Mouse (Mus musculus) cortical plate, adult 2 months (tissue): Measurements from ENCODE around the gene Gm5089.

Experiments
- CTCF ChIP-seq: fragments of 200-500 bp; IDR thresholded peaks from 2 replicates; pipeline ENCODE4 v1.5.1; 2011; ENCODE audit warnings: mild to moderate bottlenecking, control low read depth, low read length; ENCODE audit not compliant: insufficient read depth; ENCODE audit errors: extremely low read depth
- POLR2A ChIP-seq: fragments of 200-500 bp; IDR thresholded peaks from 2 replicates; pipeline ENCODE4 v1.6.1; 2011; ENCODE audit warnings: mild to moderate bottlenecking, low read length, control low read depth; ENCODE audit not compliant: insufficient read depth; ENCODE audit errors: extremely low read depth

DNA sequence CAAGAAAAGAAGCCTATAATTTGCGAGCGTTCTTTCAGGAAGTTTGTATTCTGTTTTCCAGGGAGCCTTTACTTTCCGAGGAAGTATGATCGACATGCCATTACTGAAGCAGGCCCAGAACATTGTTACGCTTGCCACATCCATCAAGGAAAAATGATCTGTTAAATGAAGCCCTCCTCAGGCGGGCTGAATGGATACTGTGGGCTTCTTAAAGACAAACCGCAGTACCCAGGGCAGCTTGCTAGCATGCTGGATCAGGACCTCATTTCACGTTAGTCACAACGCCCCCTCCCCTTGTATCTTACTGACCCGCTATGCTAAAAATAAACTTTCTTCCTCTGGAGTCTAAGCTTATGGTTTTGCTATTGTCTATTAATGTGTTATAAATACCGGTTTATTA, 49.0 kb downstream of the Gm5089 start:
- TF ChIP-seq POLR2A = no peak
- TF ChIP-seq CTCF = no peak
